Comparison of ENCODE assay signal across 9 mouse cellular contexts in the genomic region with DNA sequence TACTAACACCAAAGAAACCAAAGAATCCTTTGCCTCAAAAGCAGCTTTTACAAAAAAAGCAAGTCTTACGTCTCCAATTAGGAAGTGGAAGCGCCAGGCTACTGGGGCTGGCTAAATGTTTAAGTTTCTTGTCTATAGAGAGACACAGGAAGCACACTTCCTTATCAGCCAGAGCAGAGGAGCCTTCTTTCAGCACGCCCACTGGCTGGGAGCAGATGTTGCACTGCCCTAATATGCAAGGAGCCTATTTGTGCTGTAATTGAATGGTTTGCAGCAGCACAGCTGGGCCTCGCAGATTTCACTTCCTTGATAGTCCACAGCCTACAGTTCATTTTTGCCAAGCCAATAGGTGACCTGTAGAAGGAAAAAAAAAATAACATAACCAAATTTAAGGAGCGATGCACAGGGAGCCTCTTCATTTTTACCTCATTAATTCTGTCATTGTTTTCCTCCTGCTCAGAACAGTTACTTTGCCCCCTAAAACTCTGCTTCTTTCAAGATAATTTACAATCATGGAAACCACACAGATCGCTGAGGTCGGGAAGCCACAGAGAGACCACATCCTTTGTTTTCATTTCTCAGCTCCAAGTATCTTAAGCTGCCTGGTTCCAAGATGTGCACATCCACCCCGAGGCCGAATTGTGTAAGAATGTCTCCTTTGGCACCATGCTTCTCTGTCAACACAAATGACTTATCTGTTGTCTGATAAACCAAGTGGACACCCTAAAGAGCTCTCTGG.
A peak's percentile ranks its signal among the peaks of the same experiment; 100 is the strongest.
DNase-seq lines count a peak whose midpoint lies in the region; ATAC-seq lines count a peak whose summit lies in the region.
"Had no signal": no experiment of that assay in that cellular context is flagged by ENCODE, and none has a peak within 500 bp of the region (broad histone marks: within the 10 kb centered on the region; RNA-seq: fewer than 3 reads in every experiment).

No protein-coding gene starts in this region.

- peak; percentile 5 for DNase-seq in retina, embryonic 14.5 days (ENCODE audit: low spot score)
- no peak for DNase-seq in retina, postnatal 1 day
- peak; percentile 25 for DNase-seq in forebrain, embryonic 14.5 days (ENCODE audit: low spot score)
- DNase-seq in lung, postnatal 14 days: peak; percentile 16
- DNase-seq in left cerebral cortex, adult 11 months (ENCODE audit: low spot score): no peak
- DNase-seq in layer of hippocampus, adult 8-10 months (ENCODE audit: low spot score in 2 of 2): no peak

- H3K9me3 ChIP-seq in forebrain, embryonic 14.5 days (replicated peaks; ENCODE audit: control insufficient read depth, low read length): no peaks in the 10 kb centered on the region
- no peaks in the 10 kb centered on the region for H3K9me3 ChIP-seq in stomach, embryonic 14.5 days (ENCODE audit: control insufficient read depth, low read depth, low read length)
- H3K9me3 ChIP-seq: embryonic facial prominence, embryonic 13.5 days had no signal

- no peaks in the 10 kb centered on the region for H3K27me3 ChIP-seq in forebrain, embryonic 14.5 days (replicated peaks; ENCODE audit: control insufficient read depth, insufficient read depth, low read length)
- no peaks in the 10 kb centered on the region for H3K27me3 ChIP-seq in stomach, embryonic 14.5 days (ENCODE audit: control insufficient read depth, insufficient read depth, low read length)
- H3K27me3 ChIP-seq: embryonic facial prominence, embryonic 13.5 days had no signal

- 75% methylated on average over 9 of the region's 9 CpGs for WGBS in forebrain, embryonic 14.5 days
- 59% methylated on average over 9 of the region's 9 CpGs for WGBS in stomach, embryonic 14.5 days

- no peak overlapping the region for H3K9ac ChIP-seq in forebrain, embryonic 14.5 days (ENCODE audit: low read length)
- H3K9ac ChIP-seq in stomach, embryonic 14.5 days (replicated peaks; ENCODE audit: low read depth, low read length): no peak overlapping the region
- H3K9ac ChIP-seq: embryonic facial prominence, embryonic 13.5 days had no signal

- no peak for ATAC-seq in forebrain, embryonic 14.5 days
- ATAC-seq in inflammation-experienced regulatory T-cells, adult 6 months: peak; percentile 75
- ATAC-seq in stomach, embryonic 14.5 days (ENCODE audit: insufficient number of reproducible peaks, insufficient read depth, low FRiP score, low read depth): peak; percentile 87; the same call in 1 of the 2 replicates

- H3K36me3 ChIP-seq in forebrain, embryonic 14.5 days (ENCODE audit: control insufficient read depth, insufficient read depth, low read length): no peaks in the 10 kb centered on the region
- no peaks in the 10 kb centered on the region for H3K36me3 ChIP-seq in stomach, embryonic 14.5 days (ENCODE audit: control insufficient read depth, insufficient read depth, low read length)
- H3K36me3 ChIP-seq: embryonic facial prominence, embryonic 13.5 days had no signal

- H3K4me3 ChIP-seq in forebrain, embryonic 14.5 days (ENCODE audit: low read depth, low read length): no peak overlapping the region
- H3K4me3 ChIP-seq in stomach, embryonic 14.5 days (ENCODE audit: low read depth, low read length): no peak overlapping the region
- H3K4me3 ChIP-seq: embryonic facial prominence, embryonic 13.5 days had no signal

- H3K4me2 ChIP-seq in forebrain, embryonic 14.5 days (ENCODE audit: low read length): no peak overlapping the region
- H3K4me2 ChIP-seq in stomach, embryonic 14.5 days (replicated peaks; ENCODE audit: low read depth, low read length): no peak overlapping the region
- H3K4me2 ChIP-seq: embryonic facial prominence, embryonic 13.5 days had no signal

- no peak overlapping the region for H3K27ac ChIP-seq in forebrain, embryonic 14.5 days (ENCODE audit: low read depth, low read length)
- H3K27ac ChIP-seq in stomach, embryonic 14.5 days (ENCODE audit: low read length): no peak overlapping the region
- H3K27ac ChIP-seq: embryonic facial prominence, embryonic 13.5 days had no signal

- no peaks in the 10 kb centered on the region for H3K4me1 ChIP-seq in forebrain, embryonic 14.5 days (ENCODE audit: control insufficient read depth, insufficient read depth, low read length)
- H3K4me1 ChIP-seq in stomach, embryonic 14.5 days (ENCODE audit: control insufficient read depth, insufficient read depth, low read length): no peaks in the 10 kb centered on the region

Comparison
In these comparisons a context has a peak if more than half of its experiments do, and no peak if none do; other contexts are left out.
1. DNase-seq: peak in retina, embryonic 14.5 days (single experiment), forebrain, embryonic 14.5 days (single experiment) and lung, postnatal 14 days (single experiment); none in retina, postnatal 1 day (single experiment), left cerebral cortex, adult 11 months (single experiment) and layer of hippocampus, adult 8-10 months (0 of 2).